Mouse (Mus musculus) heart, adult 18-20 months (tissue): Measurements from ENCODE around the gene Parp11. TPM values are rescaled to one million over a fixed set of nuclear protein-coding genes. Genes with fewer than 3 reads are reported as not detected.

Experiments
- total RNA-seq, 2 experiments: library from RNA; stranded (reverse); gene quantifications; 2 replicates each; pipeline ENCODE4 v1.2.3; 2021

Gene Parp11
- total RNA-seq, 2 experiments from 2014 or later = 8.7 to 9.7 TPM

Other genes with a start within 250 kb of the Parp11 start
- 1 to 10 TPM in 1 of 2 experiments, under 1 TPM in 1; 0.69 to 1.0 TPM for gene Cracr2a, start 114.5 kb downstream of the Parp11 start, total RNA-seq